Mouse (Mus musculus): Measurements from ENCODE around the gene Krr1. TPM values are rescaled to one million over a fixed set of nuclear protein-coding genes. Genes with fewer than 3 reads are reported as not detected.

Gene Krr1
- total and polyA plus RNA-seq, 3 experiments: 66.3 to 84.9 (median 67.2) TPM

GRCm38 (mm10) chr10:111924141-111924540 lies 48.3 kb upstream of the Krr1 start:
- no peak overlapping the region for H3K4me3 ChIP-seq (ENCODE audit: control insufficient read depth in 1 of 2, insufficient read depth in 1 of 2, low read depth in 2 of 2, low read length in 2 of 2)
- no peak overlapping the region for H3K9ac ChIP-seq (ENCODE audit: control insufficient read depth, low read depth, low read length, poor library complexity, severe bottlenecking)
- H3K79me2 ChIP-seq (ENCODE audit: control insufficient read depth, insufficient read depth, low read length, poor library complexity): no peaks in the 10 kb centered on the region
- H3K36me3 ChIP-seq (ENCODE audit: control insufficient read depth in 1 of 2, insufficient read depth in 2 of 2, low read length in 2 of 2): peaks cover 0 to 19% of the 10 kb centered on the region in 2 experiments; a peak in 2 of 4 replicates
- peak; percentile 52 for DNase-seq (ENCODE audit: low read depth, low spot score)
- H3K27ac ChIP-seq (ENCODE audit: control insufficient read depth, low read depth, low read length): no peak overlapping the region
- peaks cover 10 to 17% of the 10 kb centered on the region in 2 experiments for H3K4me1 ChIP-seq (ENCODE audit: control insufficient read depth in 1 of 2, insufficient read depth in 2 of 2, low read length in 2 of 2)
- no peaks in the 10 kb centered on the region for H3K9me3 ChIP-seq (replicated peaks; ENCODE audit: insufficient read depth, low read length)
- TF ChIP-seq JUND (IDR thresholded peaks at IDR 0.05; ENCODE audit: low read depth, low read length) (no peak), USF1 (IDR thresholded peaks at IDR 0.05; ENCODE audit: low read depth, low read length) (peak; percentile 69; the same call in 1 of the 2 replicates)
- H3K27me3 ChIP-seq (ENCODE audit: control insufficient read depth in 1 of 2, insufficient read depth in 2 of 2, low read length in 2 of 2): 0 out of 4 replicates have a peak, but pooled peaks cover 0 to 1% of the 10 kb centered on the region in 2 experiments

GRCm38 (mm10) chr10:111924716-111925488 lies 47.6 kb upstream of the Krr1 start:
- peak overlapping the region; percentile 13 to 26; a peak in 2 of 4 replicates for H3K4me3 ChIP-seq (ENCODE audit: control insufficient read depth in 1 of 2, insufficient read depth in 1 of 2, low read depth in 2 of 2, low read length in 2 of 2)
- TF ChIP-seq POLR2A (IDR thresholded peaks at IDR 0.05; ENCODE audit: control insufficient read depth in 1 of 2, insufficient read depth in 1 of 2, low read depth in 1 of 2, low read length in 2 of 2, poor library complexity in 1 of 2) (no peak), MAX (IDR thresholded peaks at IDR 0.05; ENCODE audit: low read length) (peak; percentile 39; the same call in 1 of the 2 replicates), SIN3A (IDR thresholded peaks at IDR 0.05; ENCODE audit: low read length) (peak; percentile 65), USF2 (IDR thresholded peaks at IDR 0.05; ENCODE audit: borderline replicate concordance in 1 of 2, insufficient read depth in 1 of 2, low read depth in 1 of 2, low read length in 2 of 2) (no peak), MXI1 (IDR thresholded peaks at IDR 0.05; ENCODE audit: low read depth, low read length) (0 out of 2 replicates have a peak, but pooled peaks have one; percentile 30), CHD1 (IDR thresholded peaks at IDR 0.05; ENCODE audit: low read depth, low read length) (no peak), NELFE (IDR thresholded peaks at IDR 0.05; ENCODE audit: low read depth, low read length) (0 out of 2 replicates have a peak, but pooled peaks have one; percentile 14), ZNF384 (IDR thresholded peaks at IDR 0.05; ENCODE audit: low read depth, low read length) (peak; percentile 12), HCFC1 (IDR thresholded peaks at IDR 0.05; ENCODE audit: low read depth, low read length) (no peak), EP300 (IDR thresholded peaks at IDR 0.05; ENCODE audit: low read depth in 1 of 2, low read length in 2 of 2) (peak in 1 of 2 experiments; percentile 19; a peak in 1 of 4 replicates), ZC3H11A (IDR thresholded peaks at IDR 0.05; ENCODE audit: low read depth, low read length) (no peak)
- DNase-seq (ENCODE audit: low read depth, low spot score): peak; percentile 34
- H3K27me3 ChIP-seq (ENCODE audit: control insufficient read depth in 1 of 2, insufficient read depth in 2 of 2, low read length in 2 of 2): 0 out of 4 replicates have a peak, but pooled peaks cover 0 to 2% of the 10 kb centered on the region in 2 experiments
- peak overlapping the region; percentile 28; the same call in 1 of the 2 replicates for H3K9ac ChIP-seq (ENCODE audit: control insufficient read depth, low read depth, low read length, poor library complexity, severe bottlenecking)
- H3K36me3 ChIP-seq (ENCODE audit: control insufficient read depth in 1 of 2, insufficient read depth in 2 of 2, low read length in 2 of 2): peaks cover 0 to 12% of the 10 kb centered on the region in 2 experiments; a peak in 2 of 4 replicates
- H3K27ac ChIP-seq (ENCODE audit: control insufficient read depth, low read depth, low read length): no peak overlapping the region
- no peaks in the 10 kb centered on the region for H3K79me2 ChIP-seq (ENCODE audit: control insufficient read depth, insufficient read depth, low read length, poor library complexity)
- H3K9me3 ChIP-seq (replicated peaks; ENCODE audit: insufficient read depth, low read length): no peaks in the 10 kb centered on the region
- H3K4me1 ChIP-seq (ENCODE audit: control insufficient read depth in 1 of 2, insufficient read depth in 2 of 2, low read length in 2 of 2): peaks cover 10 to 11% of the 10 kb centered on the region in 2 experiments
